Mouse (Mus musculus) hindbrain, embryonic 13.5 days (tissue): Measurements from ENCODE around the gene Cpsf6. TPM values are rescaled to one million over a fixed set of nuclear protein-coding genes. Genes with fewer than 3 reads are reported as not detected.

ENCODE experiments used
- ATAC-seq: fragments of 200-750 bp; cut with Nextera tagmentation; 2 replicates; pipeline ENCODE4 v1.8.0; 2017; ENCODE audit warnings: moderate TSS enrichment; ENCODE audit not compliant: low FRiP score
- H3K27ac ChIP-seq: fragments of 300-500 bp; sonication (generic); 2 replicates; pipeline ENCODE4 v1.5.1; 2015; ENCODE audit warnings: inconsistent platforms, mild to moderate bottlenecking, moderate library complexity
- H3K27me3 ChIP-seq: fragments of 300-500 bp; sonication (generic); 2 replicates; pipeline ENCODE4 v1.6.1; 2015; ENCODE audit warnings: mild to moderate bottlenecking, inconsistent platforms
- H3K36me3 ChIP-seq: fragments of 300-500 bp; sonication (generic); 2 replicates; pipeline ENCODE4 v1.6.1; 2015; ENCODE audit warnings: mild to moderate bottlenecking, inconsistent platforms
- H3K4me1 ChIP-seq: fragments of 300-500 bp; sonication (generic); replicated peaks from 2 replicates; pipeline ENCODE4 v1.6.1; 2015; ENCODE audit warnings: inconsistent platforms
- H3K4me2 ChIP-seq: fragments of 300-500 bp; sonication (generic); 2 replicates; pipeline ENCODE4 v1.6.1; 2015; ENCODE audit warnings: inconsistent platforms, mild to moderate bottlenecking, moderate library complexity
- H3K4me3 ChIP-seq: fragments of 300-500 bp; sonication (generic); 2 replicates; pipeline ENCODE4 v1.5.1; 2015; ENCODE audit warnings: mild to moderate bottlenecking, inconsistent platforms
- H3K9ac ChIP-seq: fragments of 300-500 bp; sonication (generic); 2 replicates; pipeline ENCODE4 v1.6.1; 2015; ENCODE audit warnings: mild to moderate bottlenecking, inconsistent platforms
- H3K9me3 ChIP-seq: fragments of 300-500 bp; sonication (generic); 2 replicates; pipeline ENCODE4 v1.6.1; 2016; ENCODE audit warnings: inconsistent platforms
- WGBS: fragments of 180-500 bp; shearing (Covaris S2); methylation state at CpG from one replicate; pipeline ENCODE4 v1.1.7; 2015; 5-methylcytosine and 5-hydroxymethylcytosine counted together
- polyA plus RNA-seq: library from polyadenylated mRNA; unstranded; fragments of >200 nt; fragmentation: Nextera tagmentation; extraction: Ambion mirVana; gene quantifications from 2 replicates; pipeline ENCODE4 v1.2.1, GENCODE M21; 2015

The Cpsf6 gene
- polyA plus RNA-seq, 1 experiment from 2014 or later, result 179 TPM

GRCm38 (mm10) chr10:117402403-117403333 lies 22.9 kb upstream of the Cpsf6 start:
- H3K9me3 ChIP-seq, result no peaks in the 10 kb centered on the region
- H3K27me3 ChIP-seq, result 0 out of 2 replicates have a peak, but pooled peaks cover 3% of the 10 kb centered on the region
- no peak overlapping the region for H3K4me3 ChIP-seq
- no peaks in the 10 kb centered on the region for H3K4me1 ChIP-seq
- H3K4me2 ChIP-seq, result no peak overlapping the region
- H3K27ac ChIP-seq, result no peak overlapping the region
- no peak overlapping the region for H3K9ac ChIP-seq
- no peak for ATAC-seq
- H3K36me3 ChIP-seq, result no peaks in the 10 kb centered on the region
- WGBS, result 70% methylated on average over 20 of the region's 20 CpGs

GRCm38 (mm10) chr10:117401364-117401763 lies 21.5 kb upstream of the Cpsf6 start:
- Histone ChIP-seq H3K27ac (no peak overlapping the region), H3K27me3 (0 out of 2 replicates have a peak, but pooled peaks cover 3% of the 10 kb centered on the region), H3K36me3 (no peaks in the 10 kb centered on the region), H3K9me3 (no peaks in the 10 kb centered on the region), H3K4me2 (no peak overlapping the region), H3K9ac (no peak overlapping the region), H3K4me1 (no peaks in the 10 kb centered on the region), H3K4me3 (no peak overlapping the region)
- no peak for ATAC-seq
- 91% methylated on average over 4 of the region's 4 CpGs for WGBS

- 0 out of 2 replicates have a peak, but pooled peaks cover 3% of the 10 kb centered on the region for H3K27me3 ChIP-seq
- ATAC-seq, result no peak
- WGBS, result 87% methylated on average over 4 of the region's 4 CpGs
Measured at GRCm38 (mm10) chr10:117400246-117400954, 20.6 kb upstream of the Cpsf6 start.

GRCm38 (mm10) chr10:117399839-117400238 lies 20.0 kb upstream of the Cpsf6 start:
- WGBS, result 89% methylated on average over 3 of the region's 3 CpGs
- Histone ChIP-seq H3K9ac (no peak overlapping the region), H3K27me3 (0 out of 2 replicates have a peak, but pooled peaks cover 3% of the 10 kb centered on the region), H3K4me2 (no peak overlapping the region), H3K36me3 (no peaks in the 10 kb centered on the region), H3K27ac (no peak overlapping the region), H3K4me1 (no peaks in the 10 kb centered on the region), H3K9me3 (no peaks in the 10 kb centered on the region), H3K4me3 (no peak overlapping the region)
- ATAC-seq, result no peak

More at GRCm38 (mm10) chr10:117400246-117400954, 20.6 kb upstream of the Cpsf6 start:
- Histone ChIP-seq H3K4me2 (no peak overlapping the region), H3K36me3 (no peaks in the 10 kb centered on the region), H3K4me3 (no peak overlapping the region), H3K4me1 (no peaks in the 10 kb centered on the region), H3K9me3 (no peaks in the 10 kb centered on the region), H3K27ac (no peak overlapping the region), H3K9ac (no peak overlapping the region)

GRCm38 (mm10) chr10:117399196-117399595 lies 19.4 kb upstream of the Cpsf6 start:
- Histone ChIP-seq H3K27ac (no peak overlapping the region), H3K4me2 (no peak overlapping the region), H3K27me3 (0 out of 2 replicates have a peak, but pooled peaks cover 3% of the 10 kb centered on the region), H3K4me3 (no peak overlapping the region), H3K9me3 (no peaks in the 10 kb centered on the region), H3K9ac (no peak overlapping the region), H3K36me3 (no peaks in the 10 kb centered on the region), H3K4me1 (no peaks in the 10 kb centered on the region)
- WGBS, result 65% methylated on average over 2 of the region's 2 CpGs
- ATAC-seq, result no peak

GRCm38 (mm10) chr10:117398044-117398780 lies 18.4 kb upstream of the Cpsf6 start:
- H3K36me3 ChIP-seq, result no peaks in the 10 kb centered on the region
- no peaks in the 10 kb centered on the region for H3K9me3 ChIP-seq
- WGBS, result 85% methylated on average over 18 of the region's 18 CpGs
- no peak overlapping the region for H3K4me2 ChIP-seq
- no peak for ATAC-seq
- 0 out of 2 replicates have a peak, but pooled peaks cover 3% of the 10 kb centered on the region for H3K27me3 ChIP-seq
- H3K9ac ChIP-seq, result no peak overlapping the region
- H3K4me3 ChIP-seq, result no peak overlapping the region
- no peak overlapping the region for H3K27ac ChIP-seq
- H3K4me1 ChIP-seq, result peaks cover 4% of the 10 kb centered on the region

- Histone ChIP-seq H3K9me3 (no peaks in the 10 kb centered on the region), H3K27me3 (0 out of 2 replicates have a peak, but pooled peaks cover 3% of the 10 kb centered on the region), H3K4me1 (peaks cover 6% of the 10 kb centered on the region), H3K4me2 (no peak overlapping the region), H3K27ac (no peak overlapping the region), H3K4me3 (no peak overlapping the region), H3K36me3 (no peaks in the 10 kb centered on the region), H3K9ac (no peak overlapping the region)
- 66% methylated on average over 10 of the region's 10 CpGs for WGBS
- no peak for ATAC-seq
Measured at GRCm38 (mm10) chr10:117397106-117397625, 17.4 kb upstream of the Cpsf6 start.

- Histone ChIP-seq H3K4me3 (no peak overlapping the region), H3K4me1 (peaks cover 6% of the 10 kb centered on the region), H3K27ac (no peak overlapping the region), H3K27me3 (0 out of 2 replicates have a peak, but pooled peaks cover 3% of the 10 kb centered on the region), H3K9ac (no peak overlapping the region), H3K9me3 (no peaks in the 10 kb centered on the region), H3K4me2 (no peak overlapping the region), H3K36me3 (no peaks in the 10 kb centered on the region)
- ATAC-seq, result no peak
- WGBS, result 68% methylated on average over 18 of the region's 18 CpGs
Measured at GRCm38 (mm10) chr10:117396386-117397048, 16.7 kb upstream of the Cpsf6 start.

GRCm38 (mm10) chr10:117395801-117396200 lies 16.0 kb upstream of the Cpsf6 start:
- H3K9me3 ChIP-seq, result no peaks in the 10 kb centered on the region
- H3K4me2 ChIP-seq, result no peak overlapping the region
- 0 out of 2 replicates have a peak, but pooled peaks cover 3% of the 10 kb centered on the region for H3K27me3 ChIP-seq
- 94% methylated on average over 2 of the region's 2 CpGs for WGBS
- no peak overlapping the region for H3K9ac ChIP-seq
- H3K4me3 ChIP-seq, result no peak overlapping the region
- peaks cover 6% of the 10 kb centered on the region for H3K4me1 ChIP-seq
- no peak for ATAC-seq
- H3K27ac ChIP-seq, result no peak overlapping the region
- no peaks in the 10 kb centered on the region for H3K36me3 ChIP-seq

GRCm38 (mm10) chr10:117394738-117395550 lies 15.1 kb upstream of the Cpsf6 start:
- ATAC-seq, result no peak
- no peak overlapping the region for H3K27ac ChIP-seq
- no peaks in the 10 kb centered on the region for H3K36me3 ChIP-seq
- 0 out of 2 replicates have a peak, but pooled peaks cover 3% of the 10 kb centered on the region for H3K27me3 ChIP-seq
- H3K4me1 ChIP-seq, result peaks cover 6% of the 10 kb centered on the region
- no peak overlapping the region for H3K9ac ChIP-seq
- 86% methylated on average over 3 of the region's 3 CpGs for WGBS
- no peak overlapping the region for H3K4me3 ChIP-seq
- no peak overlapping the region for H3K4me2 ChIP-seq
- H3K9me3 ChIP-seq, result no peaks in the 10 kb centered on the region
